Mouse (Mus musculus) bone marrow macrophage, adult 2 months (primary cell): ENCODE data around the gene Slc39a11.

Experiments
- CTCF ChIP-seq: IDR thresholded peaks from 2 replicates; pipeline ENCODE4 v1.5.1; 2012; ENCODE audit warnings: low read depth, mild to moderate bottlenecking, low read length, moderate library complexity
- POLR2A ChIP-seq: IDR thresholded peaks from 2 replicates; pipeline ENCODE4 v1.6.1; 2012; ENCODE audit warnings: mild to moderate bottlenecking, low read depth, low read length, borderline replicate concordance

DNA sequence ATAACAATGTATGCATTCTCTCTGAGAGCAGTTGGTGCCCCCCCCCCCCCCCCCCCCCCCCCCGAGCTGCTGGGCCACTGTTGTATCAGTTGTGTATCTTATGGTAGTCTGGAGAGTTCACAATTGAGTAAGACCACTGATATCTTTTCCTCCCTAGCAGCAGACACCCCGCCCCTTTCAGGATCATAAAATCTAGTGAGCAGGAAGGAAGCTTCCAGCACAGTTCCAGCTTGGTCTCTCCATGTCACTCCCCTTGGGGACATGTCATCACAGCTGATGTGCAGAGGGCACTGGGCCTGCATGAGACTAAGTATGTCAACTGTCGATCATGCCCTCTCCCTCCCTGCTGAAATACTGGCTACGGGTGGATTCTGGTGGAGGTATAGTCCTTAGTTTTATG, 225.1 kb downstream of the Slc39a11 start:
- no peak for TF ChIP-seq CTCF
- TF ChIP-seq POLR2A, result no peak
